22 mouse cellular contexts compared by ENCODE assay signal in the genomic region with DNA sequence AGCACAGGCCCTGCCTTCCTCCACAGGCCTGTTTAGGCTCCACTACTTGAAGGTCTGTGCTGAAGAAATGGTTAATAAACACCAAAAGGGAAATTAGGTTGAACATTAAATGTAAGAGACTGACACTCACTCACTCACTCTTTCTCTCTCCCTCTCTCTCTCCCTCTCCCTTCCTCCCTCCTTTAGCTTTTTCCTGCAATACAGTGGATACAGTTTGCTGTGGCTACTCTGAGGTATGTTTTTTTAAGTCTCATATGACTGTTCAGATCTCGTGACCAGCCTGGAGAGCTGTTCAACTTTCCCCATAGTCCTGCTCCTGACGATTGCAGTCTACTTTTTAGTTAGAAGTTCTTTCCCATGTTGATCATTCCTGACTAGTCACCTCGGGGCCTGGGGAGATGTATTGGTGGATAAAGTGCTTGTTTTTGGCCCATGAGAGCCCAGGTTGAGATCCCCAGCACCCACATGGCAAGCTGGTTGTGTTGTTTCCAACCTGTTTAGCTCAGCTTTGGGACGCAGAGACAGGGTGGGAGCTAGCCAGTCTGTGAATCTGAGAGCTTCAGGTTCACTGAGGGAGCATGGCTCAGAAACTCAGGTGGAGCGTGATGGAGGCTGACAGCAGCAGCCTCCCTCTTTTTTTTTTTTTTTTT. TPM values are rescaled to one million over a fixed set of nuclear protein-coding genes. Genes with fewer than 3 reads are reported as not detected.
DNase-seq lines count a peak whose midpoint lies in the region; ATAC-seq and TF ChIP-seq lines count a peak whose summit lies in the region.
"Had no signal": no experiment of that assay in that cellular context is flagged by ENCODE, and none has a peak within 500 bp of the region (broad histone marks: within the 10 kb centered on the region; RNA-seq: fewer than 3 reads in every experiment).

No protein-coding gene starts in this region.

- no peak overlapping the region for H3K9ac ChIP-seq in kidney, embryonic 15.5 days
- no peak overlapping the region for H3K9ac ChIP-seq in lung, postnatal 0 days (replicated peaks; ENCODE audit: low read depth)
- H3K9ac ChIP-seq: forebrain, embryonic 15.5 days; heart, embryonic 12.5 days; hindbrain, embryonic 13.5 days; limb, embryonic 15.5 days; liver, postnatal 0 days had no signal

- H3K4me2 ChIP-seq in kidney, embryonic 15.5 days = 0 out of 2 replicates have a peak overlapping the region, but pooled peaks have one; percentile 4
- peak overlapping the region; percentile 15; the same call in 1 of the 2 replicates for H3K4me2 ChIP-seq in lung, postnatal 0 days (replicated peaks; ENCODE audit: low read depth, low read length)
- H3K4me2 ChIP-seq: forebrain, embryonic 15.5 days; heart, embryonic 12.5 days; hindbrain, embryonic 13.5 days; limb, embryonic 15.5 days had no signal

- H3K4me3 ChIP-seq in kidney, embryonic 15.5 days (replicated peaks) = no peak overlapping the region
- no peak overlapping the region for H3K4me3 ChIP-seq in lung, postnatal 0 days (ENCODE audit: low read depth, low read length)
- H3K4me3 ChIP-seq: forebrain, embryonic 15.5 days; heart, embryonic 12.5 days; hindbrain, embryonic 13.5 days; limb, embryonic 15.5 days; myocyte had no signal

- H3K36me3 ChIP-seq in kidney, embryonic 15.5 days = no peaks in the 10 kb centered on the region
- H3K36me3 ChIP-seq in lung, postnatal 0 days (ENCODE audit: insufficient read depth, low read length) = no peaks in the 10 kb centered on the region
- H3K36me3 ChIP-seq: forebrain, embryonic 15.5 days; heart, embryonic 12.5 days; hindbrain, embryonic 13.5 days; limb, embryonic 15.5 days had no signal

- no peak for ATAC-seq in kidney, embryonic 15.5 days (replicated peaks; ENCODE audit: low FRiP score)
- ATAC-seq in lung, postnatal 0 days = peak; percentile 74
- ATAC-seq: forebrain, embryonic 15.5 days; liver, postnatal 0 days had no signal

- no peaks in the 10 kb centered on the region for H3K9me3 ChIP-seq in kidney, embryonic 15.5 days (replicated peaks)
- H3K9me3 ChIP-seq in lung, postnatal 0 days (ENCODE audit: low read length) = no peaks in the 10 kb centered on the region
- H3K9me3 ChIP-seq: forebrain, embryonic 15.5 days; heart, embryonic 12.5 days; hindbrain, embryonic 13.5 days; limb, embryonic 15.5 days had no signal

- TF ChIP-seq CTCF in lung, postnatal 0 days (IDR thresholded peaks at IDR 0.05) = no peak

- peaks cover 6% of the 10 kb centered on the region; the same call in 1 of the 2 replicates for H3K4me1 ChIP-seq in kidney, embryonic 15.5 days
- no peaks in the 10 kb centered on the region for H3K4me1 ChIP-seq in lung, postnatal 0 days (ENCODE audit: insufficient read depth, low read depth, low read length)
- H3K4me1 ChIP-seq: forebrain, embryonic 15.5 days; hindbrain, embryonic 13.5 days; limb, embryonic 15.5 days had no signal

- 56% methylated on average over 5 of the region's 5 CpGs for WGBS in kidney, embryonic 15.5 days
- 41% methylated on average over 5 of the region's 5 CpGs for WGBS in lung, postnatal 0 days

- peak; percentile 56 for DNase-seq in kidney, adult 18-20 months
- DNase-seq in kidney, postnatal 10 days = no peak
- peak; percentile 77 for DNase-seq in NIH3T3 (ENCODE audit: low read depth)
- DNase-seq in lung, postnatal 0 days (ENCODE audit: low spot score) = peak; percentile 68
- DNase-seq in retina, embryonic 14.5 days (ENCODE audit: low spot score) = no peak
- DNase-seq in cerebellum, adult 9-11 months = no peak
- no peak for DNase-seq in cerebellum, postnatal 14 days
- DNase-seq: cerebellum, adult 2 months; gastrocnemius, postnatal 36 days; heart, postnatal 14 days; liver, postnatal 0 days; midbrain, embryonic 14.5 days; spleen, adult 18-20 months had no signal

- 0 out of 2 replicates have a peak, but pooled peaks have one; percentile 8 for TF ChIP-seq EP300 in lung, postnatal 0 days (IDR thresholded peaks at IDR 0.05)

- H3K27me3 ChIP-seq in kidney, embryonic 15.5 days = no peaks in the 10 kb centered on the region
- H3K27me3 ChIP-seq in lung, postnatal 0 days (replicated peaks; ENCODE audit: insufficient read depth, low read length) = no peaks in the 10 kb centered on the region
- H3K27me3 ChIP-seq: forebrain, embryonic 15.5 days; heart, embryonic 12.5 days; hindbrain, embryonic 13.5 days; limb, embryonic 15.5 days had no signal

- H3K27ac ChIP-seq in kidney, embryonic 15.5 days = peak overlapping the region; percentile 68
- peak overlapping the region; percentile 70 for H3K27ac ChIP-seq in lung, postnatal 0 days (ENCODE audit: low read length)
- H3K27ac ChIP-seq: forebrain, embryonic 15.5 days; hindbrain, embryonic 13.5 days; limb, embryonic 15.5 days had no signal

RNA-seq across cellular contexts. Expression of a gene that starts 11.4 kb away (rescaled TPM):
- polyA plus RNA-seq in kidney, embryonic 15.5 days (2015; fragmentation: Nextera tagmentation; extraction: Ambion mirVana) = 165 and 174 TPM in 2 replicates
- polyA plus RNA-seq in lung, postnatal 0 days (2015; fragmentation: Nextera tagmentation; extraction: Ambion mirVana) = 122 and 123 TPM in 2 replicates

RNA-seq across cellular contexts. Expression of a gene that starts 12.0 kb away (rescaled TPM):
- 6.7 and 8.5 TPM in 2 replicates for polyA plus RNA-seq in kidney, embryonic 15.5 days (2015; fragmentation: Nextera tagmentation; extraction: Ambion mirVana)
- polyA plus RNA-seq in lung, postnatal 0 days (2015; fragmentation: Nextera tagmentation; extraction: Ambion mirVana) = 36.1 and 40.4 TPM in 2 replicates

RNA-seq across cellular contexts. Expression of a gene that starts 39.5 kb away (rescaled TPM):
- 0.08 and 0.22 TPM in 2 replicates for polyA plus RNA-seq in kidney, embryonic 15.5 days (2015; fragmentation: Nextera tagmentation; extraction: Ambion mirVana)
- 0.14 and 0.38 TPM in 2 replicates for polyA plus RNA-seq in lung, postnatal 0 days (2015; fragmentation: Nextera tagmentation; extraction: Ambion mirVana)
- polyA plus RNA-seq: cerebellum, adult 2 months; cortical plate, adult 2 months; embryonic facial prominence, embryonic 11.5 days; forebrain, embryonic 15.5 days; liver, postnatal 0 days; neural tube, embryonic 14.5 days had no signal

Comparison
In these comparisons a context has a peak if more than half of its experiments do, and no peak if none do; other contexts are left out.
1. DNase-seq: peak in kidney, adult 18-20 months (single experiment), NIH3T3 (single experiment) and lung, postnatal 0 days (single experiment); none in kidney, postnatal 10 days (single experiment), retina, embryonic 14.5 days (single experiment), cerebellum, adult 9-11 months (single experiment) and cerebellum, postnatal 14 days (0 of 2).